Mouse (Mus musculus) myocyte (in vitro differentiated cells): ENCODE data around the gene Wbp11.

ENCODE experiments used
- E2F4 ChIP-seq: IDR thresholded peaks from one replicate; pipeline ENCODE4 v1.6.1; 2011; ENCODE audit warnings: mild to moderate bottlenecking, control low read depth, moderate library complexity; ENCODE audit not compliant: insufficient read depth
- MAX ChIP-seq: IDR thresholded peaks from one replicate; pipeline ENCODE4 v1.6.1; 2011; ENCODE audit warnings: low read depth, mild to moderate bottlenecking, control low read depth
- MYOD1 ChIP-seq, 3 experiments: IDR thresholded peaks; one replicate each; pipeline ENCODE4 v1.6.1; 2011; ENCODE audit warnings: control low read depth in 2 of 3, low read depth in 2 of 3, mild to moderate bottlenecking in 2 of 3, moderate library complexity in 1 of 3; ENCODE audit not compliant: insufficient read length in 2 of 3, control insufficient read depth in 1 of 3
- MYOG ChIP-seq, 3 experiments: IDR thresholded peaks; one replicate each; pipeline ENCODE4 v1.6.1; 2011; ENCODE audit warnings: control low read depth in 2 of 3, low read depth in 2 of 3, mild to moderate bottlenecking in 2 of 3; ENCODE audit not compliant: insufficient read length in 2 of 3, control insufficient read depth in 1 of 3, insufficient read depth in 1 of 3
- POLR2A ChIP-seq: IDR thresholded peaks from one replicate; pipeline ENCODE4 v1.6.1; 2011; ENCODE audit warnings: low read depth, mild to moderate bottlenecking, control low read depth, moderate library complexity; ENCODE audit not compliant: insufficient read length
- POLR2AphosphoS2 ChIP-seq: IDR thresholded peaks from one replicate; pipeline ENCODE4 v1.6.1; 2011; ENCODE audit warnings: low read depth, control low read depth; ENCODE audit not compliant: insufficient read length
- REST ChIP-seq: IDR thresholded peaks from one replicate; pipeline ENCODE4 v1.6.1; 2011; ENCODE audit warnings: mild to moderate bottlenecking, control low read depth, moderate library complexity; ENCODE audit not compliant: insufficient read depth, insufficient read length
- SRF ChIP-seq: IDR thresholded peaks from one replicate; pipeline ENCODE4 v1.6.1; 2011; ENCODE audit warnings: low read depth; ENCODE audit not compliant: control insufficient read depth, insufficient read length
- TCF12 ChIP-seq: IDR thresholded peaks from one replicate; pipeline ENCODE4 v1.6.1; 2011; ENCODE audit warnings: mild to moderate bottlenecking, control low read depth; ENCODE audit not compliant: poor library complexity, insufficient read depth, severe bottlenecking
- TCF3 ChIP-seq: IDR thresholded peaks from one replicate; pipeline ENCODE4 v1.6.1; 2011; ENCODE audit warnings: low read depth, control low read depth; ENCODE audit not compliant: insufficient read length
- USF1 ChIP-seq: IDR thresholded peaks from one replicate; pipeline ENCODE4 v1.6.1; 2011; ENCODE audit warnings: low read depth, mild to moderate bottlenecking, control low read depth, moderate library complexity

DNA sequence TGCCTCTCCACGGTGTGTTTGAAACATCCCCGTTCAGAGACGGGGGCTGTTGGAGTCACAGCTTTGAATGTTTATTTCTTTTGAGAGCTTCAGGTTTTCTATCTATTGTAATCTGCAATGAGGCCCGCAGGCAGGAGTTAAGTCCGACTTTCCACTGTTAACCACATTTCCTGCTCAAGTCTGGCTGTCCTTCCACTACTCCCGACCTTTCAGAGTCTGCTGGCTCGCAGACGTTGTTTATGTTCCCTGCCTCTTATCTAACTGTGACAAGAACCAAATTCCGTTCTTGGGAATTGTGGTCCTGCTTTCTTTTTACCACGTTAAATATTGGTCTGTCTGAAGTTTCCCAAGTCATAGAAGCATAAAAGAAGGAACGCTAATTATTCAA lies 29.8 kb upstream of the Wbp11 start:
- TF ChIP-seq POLR2A: no peak
- no peak for TF ChIP-seq MAX
- no peak for TF ChIP-seq MYOG (IDR thresholded peaks at IDR 0.05; ENCODE audit: control insufficient read depth in 1 of 3, insufficient read depth in 1 of 3, insufficient read length in 2 of 3, low read depth in 2 of 3)
- no peak for TF ChIP-seq E2F4
- no peak for TF ChIP-seq TCF12
- no peak for TF ChIP-seq MYOD1 (IDR thresholded peaks at IDR 0.05; ENCODE audit: control insufficient read depth in 1 of 3, insufficient read length in 2 of 3, low read depth in 2 of 3)
- TF ChIP-seq TCF3: no peak
- TF ChIP-seq POLR2AphosphoS2: no peak
- TF ChIP-seq REST: no peak
- no peak for TF ChIP-seq SRF
- TF ChIP-seq USF1: no peak
